ENCODE assay signal across 24 mouse cellular contexts in the genomic region with DNA sequence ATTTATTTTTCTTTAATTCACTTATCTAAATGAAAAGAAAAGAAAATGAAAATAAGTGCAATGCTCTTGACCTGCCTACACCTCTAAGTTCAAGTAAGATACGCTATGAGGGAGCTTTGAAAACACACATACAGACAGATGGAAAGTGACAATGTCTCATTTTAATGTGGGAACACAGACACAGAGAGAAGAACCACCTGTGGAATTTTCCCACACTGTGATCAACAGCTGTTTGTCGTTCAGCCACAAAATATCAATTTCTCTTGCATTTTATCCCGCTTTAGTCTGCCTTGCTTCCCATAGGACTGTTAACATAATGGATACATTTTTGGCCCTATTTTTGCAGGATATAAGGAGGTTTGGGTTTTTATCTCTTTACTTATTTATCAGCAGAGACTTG. TPM values are rescaled to one million over a fixed set of nuclear protein-coding genes. Genes with fewer than 3 reads are reported as not detected.
"Had no signal": no experiment of that assay in that cellular context is flagged by ENCODE, and none has a peak within 500 bp of the region (broad histone marks: within the 10 kb centered on the region; RNA-seq: fewer than 3 reads in every experiment).

No protein-coding gene starts in this region.

- H3K9me3 ChIP-seq: intestine, embryonic 15.5 days; kidney, embryonic 15.5 days; limb, embryonic 12.5 days; liver, embryonic 12.5 days; liver, embryonic 15.5 days; lung, embryonic 15.5 days; midbrain, embryonic 13.5 days had no signal

- H3K27ac ChIP-seq: kidney, embryonic 15.5 days; limb, embryonic 12.5 days; liver, embryonic 12.5 days; liver, embryonic 15.5 days; macrophage; midbrain, embryonic 13.5 days had no signal

- H3K27me3 ChIP-seq: intestine, embryonic 15.5 days; kidney, embryonic 15.5 days; limb, embryonic 12.5 days; liver, embryonic 12.5 days; liver, embryonic 15.5 days; lung, embryonic 15.5 days; midbrain, embryonic 13.5 days had no signal

- H3K4me3 ChIP-seq: intestine, embryonic 15.5 days; kidney, embryonic 15.5 days; limb, embryonic 12.5 days; liver, embryonic 12.5 days; liver, embryonic 15.5 days; lung, embryonic 15.5 days; midbrain, embryonic 13.5 days had no signal

- H3K36me3 ChIP-seq: intestine, embryonic 15.5 days; kidney, embryonic 15.5 days; limb, embryonic 12.5 days; liver, embryonic 12.5 days; liver, embryonic 15.5 days; lung, embryonic 15.5 days; midbrain, embryonic 13.5 days had no signal

- H3K9ac ChIP-seq: intestine, embryonic 15.5 days; kidney, embryonic 15.5 days; limb, embryonic 12.5 days; liver, embryonic 12.5 days; liver, embryonic 15.5 days; lung, embryonic 15.5 days; midbrain, embryonic 13.5 days had no signal

- DNase-seq: kidney, adult 11 months; kidney, adult 8-10 months; kidney, postnatal 25 days; liver; thymus, adult 18-20 months; thymus, postnatal 36 days had no signal

- ATAC-seq: hindbrain, embryonic 16.5 days; intestine, embryonic 15.5 days; liver, embryonic 12.5 days; midbrain, embryonic 13.5 days; midbrain, embryonic 16.5 days had no signal

- H3K4me1 ChIP-seq: liver, embryonic 12.5 days; liver, embryonic 15.5 days; midbrain, embryonic 13.5 days had no signal

- H3K4me2 ChIP-seq: intestine, embryonic 15.5 days; kidney, embryonic 15.5 days; limb, embryonic 12.5 days; liver, embryonic 12.5 days; liver, embryonic 15.5 days; lung, embryonic 15.5 days; midbrain, embryonic 13.5 days had no signal

RNA-seq across cellular contexts. Expression of a gene that starts 16.3 kb away (rescaled TPM):
- polyA plus RNA-seq: hindbrain, embryonic 16.5 days; intestine, embryonic 15.5 days; kidney, embryonic 15.5 days; large intestine, adult 2 months; limb, embryonic 12.5 days; liver, embryonic 12.5 days; liver, embryonic 15.5 days; lung, embryonic 15.5 days; macrophage; midbrain, embryonic 13.5 days; midbrain, embryonic 16.5 days; neural tube, embryonic 11.5 days; neural tube, embryonic 14.5 days; small intestine, adult 2 months; spleen, adult 2 months; stomach, embryonic 16.5 days; testis, adult 2 months; urinary bladder, adult 2 months had no signal

RNA-seq across cellular contexts. Expression of a gene that starts 41.2 kb away (rescaled TPM):
- polyA plus RNA-seq: liver, embryonic 12.5 days; macrophage had no signal
